Mouse (Mus musculus) gastrocnemius, adult 2 months (tissue): Measurements from ENCODE around the gene 4930518I15Rik. TPM values are rescaled to one million over a fixed set of nuclear protein-coding genes. Genes with fewer than 3 reads are reported as not detected.
"Not testable (repeated sequence)": the region's sequence is repeated elsewhere in the genome, so short reads cannot be mapped to it uniquely, and the experiment has no call there.

Experiments used
- DNase-seq: peaks from one replicate; pipeline ENCODE4 v3.0.0; 2022
- H3K27ac ChIP-seq: fragments of 200-600 bp; 2 replicates; pipeline ENCODE4 v1.8.1; 2022; ENCODE audit warnings: mild to moderate bottlenecking
- H3K4me3 ChIP-seq: fragments of 200-600 bp; 2 replicates; pipeline ENCODE4 v1.8.1; 2022; ENCODE audit warnings: mild to moderate bottlenecking, moderate library complexity
- CTCF ChIP-seq: fragments of 200-600 bp; IDR thresholded peaks from 2 replicates; pipeline ENCODE4 v1.8.1; 2022; ENCODE audit warnings: antibody characterized with exemption, mild to moderate bottlenecking, moderate library complexity
- intact Hi-C: fragments of 180-260 bp; cut with DNase I; formaldehyde crosslinking; loops from one replicate; pipeline ENCODE4 v1.15.1; 2025
- total RNA-seq, 2 experiments: library from RNA; stranded (reverse); gene quantifications; 2 replicates each; pipeline ENCODE4 v1.2.3; 2021

Gene 4930518I15Rik
- total RNA-seq, 2 experiments from 2014 or later: 0.73 to 0.79 TPM

DNA sequence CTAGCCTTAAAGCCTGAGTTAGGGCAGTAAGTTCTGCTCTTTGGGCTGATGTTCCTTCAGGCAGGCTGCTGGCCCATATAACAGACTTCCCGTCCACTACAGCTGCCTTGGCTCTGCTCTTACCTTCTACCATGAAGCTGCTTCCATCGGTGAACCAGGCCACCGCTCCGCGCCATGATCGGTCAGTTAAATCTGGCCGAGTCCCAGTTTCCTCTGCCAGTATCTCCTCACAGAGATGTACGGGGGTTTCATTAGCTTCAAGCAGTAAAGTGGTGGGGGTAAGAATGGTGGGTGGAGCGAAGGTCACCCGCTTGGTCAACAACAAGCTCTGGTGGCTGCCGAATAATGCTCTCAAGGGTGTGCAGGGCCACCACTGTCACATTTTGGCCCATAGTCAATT, 23.4 kb downstream of the 4930518I15Rik start:
- no peak for DNase-seq
- H3K27ac ChIP-seq: no peak overlapping the region
- H3K4me3 ChIP-seq: no peak overlapping the region
- TF ChIP-seq CTCF: no peak
- intact Hi-C loops: no loop called here

DNA sequence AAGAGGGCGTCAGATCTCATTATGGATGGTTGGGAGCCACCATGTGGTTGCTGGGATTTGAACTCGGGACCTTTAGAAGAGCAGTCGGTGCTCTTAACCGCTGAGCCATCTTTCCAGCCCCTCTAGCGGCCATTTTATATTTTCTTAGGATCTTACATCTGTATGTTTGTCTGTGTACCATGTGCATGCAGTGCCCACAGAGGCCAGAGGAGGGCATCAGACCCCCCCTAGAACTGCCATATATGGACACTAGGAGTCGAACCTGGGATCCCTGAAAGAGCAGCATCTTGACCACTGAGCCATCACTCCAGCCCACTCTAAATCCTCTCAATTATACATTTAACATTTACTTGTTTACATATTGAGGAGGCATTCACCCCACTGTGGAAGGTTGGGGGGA, 32.6 kb downstream of the 4930518I15Rik start:
- intact Hi-C loops, H3K4me3 ChIP-seq, DNase-seq, H3K27ac ChIP-seq: not testable (repeated sequence)
- peak; percentile 11; the same call in 1 of the 2 replicates for TF ChIP-seq CTCF

GRCm38 (mm10) chr2:156816116-156816515, 41.6 kb downstream of the 4930518I15Rik start:
- no peak for TF ChIP-seq CTCF
- no peak for DNase-seq
- H3K4me3 ChIP-seq: no peak overlapping the region
- no peak overlapping the region for H3K27ac ChIP-seq
- intact Hi-C loops: no loop called here

DNA sequence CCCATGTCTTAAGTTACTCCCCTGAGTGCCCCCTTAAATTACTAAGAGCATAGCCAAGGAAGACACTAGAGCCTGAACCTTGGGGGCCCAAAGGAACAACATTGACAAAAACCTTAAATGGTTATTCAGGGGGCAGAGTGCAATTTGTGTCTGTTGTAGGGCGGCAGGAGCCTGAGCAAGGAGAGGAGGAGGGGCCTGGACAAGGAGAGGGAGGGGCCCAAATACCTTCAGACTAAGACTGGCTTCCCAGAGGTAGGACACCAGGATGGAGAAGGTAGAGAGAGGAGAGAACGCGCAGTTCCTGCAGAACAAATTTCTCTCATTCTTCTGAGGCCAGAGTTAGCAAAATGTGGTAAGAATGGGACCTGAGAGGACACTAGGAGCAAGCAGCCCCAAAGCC, 42.3 kb downstream of the 4930518I15Rik start:
- no peak overlapping the region for H3K4me3 ChIP-seq
- no peak overlapping the region for H3K27ac ChIP-seq
- DNase-seq: no peak
- TF ChIP-seq CTCF: no peak
- intact Hi-C loops: no loop called here

DNA sequence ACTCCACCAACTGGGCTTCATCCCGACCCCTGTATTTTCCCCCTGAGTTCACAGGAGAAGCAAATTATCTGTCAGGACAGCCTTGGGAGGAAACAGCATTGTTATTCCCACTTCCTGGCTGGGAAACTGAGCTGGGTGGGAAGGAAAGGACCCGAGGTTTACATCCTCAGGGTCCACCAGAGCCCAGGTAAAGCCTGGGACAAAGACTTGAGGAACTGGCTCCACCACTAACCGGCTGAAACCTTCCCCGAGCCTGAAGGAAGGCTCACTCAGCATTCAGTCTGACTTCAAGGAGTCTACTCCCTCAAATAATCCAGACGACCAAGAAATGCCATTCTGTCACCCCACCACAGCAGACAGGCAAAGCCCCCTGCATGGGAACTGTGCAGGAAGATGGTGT, 42.9 kb downstream of the 4930518I15Rik start:
- Histone ChIP-seq H3K27ac (no peak overlapping the region), H3K4me3 (no peak overlapping the region)
- intact Hi-C loops: loop anchor here (5.0 kb wide), 1 partner anchor 32 kb away; no protein-coding TSS in a partner anchor
- DNase-seq: no peak
- TF ChIP-seq CTCF: no peak

DNA sequence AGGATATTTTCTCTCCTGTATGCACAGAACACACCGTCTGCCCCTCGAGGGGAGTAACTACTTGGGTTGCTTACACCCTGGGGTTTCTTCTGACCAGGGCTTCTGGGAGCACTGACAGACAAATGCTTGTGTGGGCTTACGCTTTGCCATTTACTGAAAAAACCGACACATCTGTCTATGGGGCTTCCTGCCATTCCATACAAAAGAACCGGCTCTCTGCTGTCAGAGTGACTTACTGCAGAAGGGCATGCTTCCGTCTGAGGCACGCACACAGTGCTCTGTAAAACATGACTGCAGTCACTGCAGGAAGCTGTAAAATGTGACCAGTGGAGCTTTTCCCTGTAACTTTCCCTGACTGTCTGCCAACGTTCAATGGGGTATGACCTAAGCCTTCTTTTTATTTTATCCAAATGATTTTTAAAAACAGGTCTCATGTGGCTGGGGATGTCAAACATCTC, 43.4 kb downstream of the 4930518I15Rik start:
- H3K27ac ChIP-seq: no peak overlapping the region
- intact Hi-C loops: loop anchor here (5.0 kb wide), 1 partner anchor 33 kb away; no protein-coding TSS in a partner anchor
- DNase-seq: no peak
- TF ChIP-seq CTCF: no peak
- no peak overlapping the region for H3K4me3 ChIP-seq

DNA sequence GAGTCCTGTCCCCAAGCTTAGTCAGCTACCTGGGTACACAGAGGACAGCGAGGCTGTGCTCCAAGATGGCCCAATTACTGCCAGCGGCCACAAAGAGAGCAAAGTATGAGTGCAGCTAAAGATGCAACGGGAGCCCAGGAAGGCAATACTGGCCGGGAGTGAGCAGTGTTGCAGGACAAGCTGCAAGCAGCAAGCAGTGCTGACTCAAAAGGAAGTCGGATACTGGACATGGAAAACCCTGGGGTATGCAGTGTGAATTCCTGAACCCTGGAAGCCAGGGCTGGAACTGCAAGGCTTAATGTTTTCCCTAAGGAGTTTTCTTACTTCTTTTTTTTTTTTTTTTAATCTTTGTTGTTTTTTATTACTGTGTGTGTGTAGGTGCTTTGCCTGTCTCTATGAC, 46.2 kb downstream of the 4930518I15Rik start:
- no peak for DNase-seq
- Histone ChIP-seq H3K4me3 (no peak overlapping the region), H3K27ac (no peak overlapping the region)
- no peak for TF ChIP-seq CTCF
- intact Hi-C loops: loop anchor here (5.0 kb wide), 1 partner anchor 36 kb away; no protein-coding TSS in a partner anchor

DNA sequence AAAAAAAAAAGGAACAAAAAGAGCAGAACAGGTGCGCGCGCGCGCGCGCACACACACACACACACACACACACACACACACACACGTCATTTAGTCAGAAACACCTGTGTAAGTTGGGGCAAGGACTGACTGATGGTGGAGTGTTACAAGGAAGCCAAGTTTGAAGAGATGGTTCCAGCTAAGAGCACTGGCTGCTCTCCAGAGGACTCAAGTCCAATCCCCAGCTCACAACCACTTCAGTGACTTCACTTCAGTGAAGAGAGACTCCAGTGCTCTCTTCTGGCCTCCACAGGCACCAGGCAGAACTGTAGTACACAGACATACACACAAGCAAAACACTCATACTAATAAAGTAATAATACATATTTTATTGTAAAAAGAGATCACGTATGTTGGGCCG, 47.0 kb downstream of the 4930518I15Rik start:
- H3K4me3 ChIP-seq: no peak overlapping the region
- no peak for DNase-seq
- no peak overlapping the region for H3K27ac ChIP-seq
- TF ChIP-seq CTCF: no peak
- intact Hi-C loops: loop anchor here (5.0 kb wide), 1 partner anchor 37 kb away; no protein-coding TSS in a partner anchor

DNA sequence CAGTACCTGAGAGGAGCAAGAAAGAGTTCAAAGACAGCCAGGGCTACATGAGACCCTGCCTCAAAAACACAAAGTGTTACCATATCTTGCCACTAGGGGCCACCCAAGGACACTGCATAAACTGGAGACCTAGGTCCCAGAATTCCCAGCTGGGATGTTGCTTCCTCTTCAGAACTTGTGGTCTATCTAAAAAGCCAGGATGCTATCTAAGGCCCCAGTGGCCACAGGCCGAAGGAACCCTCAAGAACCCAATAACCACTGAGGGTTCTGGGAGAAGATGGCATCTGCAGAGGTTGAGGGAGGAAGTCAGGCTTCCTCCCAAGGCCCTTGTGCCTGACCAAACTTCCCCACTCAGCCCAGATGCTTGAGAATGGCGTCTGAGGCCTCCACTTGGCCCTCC, 48.2 kb downstream of the 4930518I15Rik start:
- intact Hi-C loops: loop anchor here (5.0 to 10.0 kb wide), 3 partner anchors 185 to 288 kb away; partner anchors contain the start of gene Ndrg3
- H3K4me3 ChIP-seq: no peak overlapping the region
- peak; percentile 65 for DNase-seq
- no peak overlapping the region for H3K27ac ChIP-seq
- peak; percentile 96 for TF ChIP-seq CTCF

- DNase-seq: no peak
- TF ChIP-seq CTCF: no peak
- no peak overlapping the region for H3K4me3 ChIP-seq
- intact Hi-C loops: loop anchor here (2.0 to 10.0 kb wide), 4 partner anchors 50 to 290 kb away; partner anchors contain the start of genes 4930518I15Rik and Ndrg3
- no peak overlapping the region for H3K27ac ChIP-seq
These were observed 50.9 kb downstream of the 4930518I15Rik start for GRCm38 (mm10) chr2:156806886-156807285.

Other genes with a start within 250 kb of the 4930518I15Rik start
- gene Dlgap4, start 244.2 kb downstream of the 4930518I15Rik start, total RNA-seq: 10 to 100 TPM; 43.5 to 55.3 TPM
- gene Myl9, start 82.5 kb downstream of the 4930518I15Rik start, total RNA-seq: 10 to 100 TPM; 41.2 to 50.0 TPM
- gene Tgif2, start 17.9 kb downstream of the 4930518I15Rik start, total RNA-seq: under 1 TPM; 0.15 to 0.28 TPM
- 10 to 100 TPM; 89.0 to 98.6 TPM for gene Rab5if, start 5.2 kb upstream of the 4930518I15Rik start, total RNA-seq
- gene Sla2, start 29.2 kb upstream of the 4930518I15Rik start, total RNA-seq: not detected
- gene Ndrg3, start 134.1 kb upstream of the 4930518I15Rik start, total RNA-seq: 10 to 100 TPM; 31.9 to 33.4 TPM
- gene Dsn1, start 149.2 kb upstream of the 4930518I15Rik start, total RNA-seq: 1 to 10 TPM; 1.2 to 1.6 TPM
- gene Soga1, start 221.3 kb upstream of the 4930518I15Rik start, total RNA-seq: 1 to 10 TPM; 2.8 to 4.5 TPM
- gene Tldc2, start 229.1 kb upstream of the 4930518I15Rik start, total RNA-seq: not detected